Mouse (Mus musculus): ENCODE measurements at regions not wholly inside any gene's neighbourhood (a gene's known extent, or its start where the extent isn't known, plus 50 kb on each side); places are given as distances from the start of the nearest gene placed in this dataset.

DNA sequence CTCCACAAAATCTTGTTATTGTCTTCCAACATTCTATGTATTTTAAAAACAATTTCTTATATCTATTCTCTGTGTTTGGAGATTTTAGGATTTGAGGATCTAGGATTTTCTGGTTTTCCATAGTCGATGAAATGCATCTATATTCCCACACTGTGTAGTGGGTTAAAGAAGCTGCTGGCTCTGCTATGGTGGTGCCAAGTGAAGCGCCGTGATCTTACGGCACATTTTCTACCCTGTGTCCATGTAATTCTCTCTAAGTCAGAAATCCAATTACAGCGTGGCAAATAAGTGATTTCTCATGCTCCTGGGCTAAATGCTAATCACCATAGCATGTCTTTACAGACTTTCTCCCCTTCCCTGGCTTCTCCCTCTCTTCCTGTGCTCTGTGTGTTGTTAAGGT, 92.1 kb upstream of the Mettl25 start:
- TF ChIP-seq CTCF (IDR thresholded peaks at IDR 0.05) (no peak), EP300 (IDR thresholded peaks at IDR 0.05) (no peak)
